Mouse (Mus musculus): ENCODE data around the gene Adam1a. TPM values are rescaled to one million over a fixed set of nuclear protein-coding genes. Genes with fewer than 3 reads are reported as not detected.
"Not testable (repeated sequence)": the region's sequence is repeated elsewhere in the genome, so short reads cannot be mapped to it uniquely, and the experiment has no call there.

Gene Adam1a
- polyA plus RNA-seq, 1 experiment from 2014 or later, result 3.9 TPM

GRCm38 (mm10) chr5:121519758-121520157 is 25.5 kb downstream of the Adam1a start:
- ATAC-seq (ENCODE audit: low FRiP score); H3K4me1 ChIP-seq (replicated peaks); H3K9ac ChIP-seq; H3K9me3 ChIP-seq; H3K4me2 ChIP-seq; H3K4me3 ChIP-seq; H3K27me3 ChIP-seq; H3K27ac ChIP-seq: not testable (repeated sequence)
- H3K36me3 ChIP-seq, result peaks cover 55% of the 10 kb centered on the region
- WGBS, result 91% methylated on average over 10 of the region's 17 CpGs

GRCm38 (mm10) chr5:121518983-121519382 is 26.3 kb downstream of the Adam1a start:
- H3K36me3 ChIP-seq, result peaks cover 47% of the 10 kb centered on the region
- no peak overlapping the region for H3K4me3 ChIP-seq
- H3K9ac ChIP-seq, result no peak overlapping the region
- 93% methylated on average over 9 of the region's 9 CpGs for WGBS
- no peak for ATAC-seq (ENCODE audit: low FRiP score)
- no peak overlapping the region for H3K4me2 ChIP-seq
- H3K9me3 ChIP-seq, result no peaks in the 10 kb centered on the region
- no peaks in the 10 kb centered on the region for H3K27me3 ChIP-seq
- H3K4me1 ChIP-seq (replicated peaks), result no peaks in the 10 kb centered on the region
- no peak overlapping the region for H3K27ac ChIP-seq

DNA sequence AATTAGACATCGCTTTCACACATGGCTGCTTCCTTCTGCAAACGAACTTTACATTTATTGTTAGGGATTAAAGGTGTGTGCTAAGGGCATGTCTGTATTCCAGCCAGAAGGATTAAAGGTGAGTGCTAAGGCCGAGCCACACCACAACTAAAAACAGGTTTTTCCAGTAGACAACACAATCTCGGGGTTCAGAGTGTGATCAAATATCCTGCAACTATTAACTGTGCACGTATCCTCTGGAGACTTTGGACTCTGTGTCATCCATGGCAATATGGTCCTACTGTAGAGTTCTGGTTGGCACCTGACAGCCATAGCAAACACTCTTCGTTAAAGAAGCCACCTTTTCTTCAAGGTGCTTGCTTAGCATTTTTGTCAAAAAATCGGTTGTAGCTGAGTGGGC is 35.3 kb downstream of the Adam1a start:
- Histone ChIP-seq H3K9ac (no peak overlapping the region), H3K27me3 (no peaks in the 10 kb centered on the region), H3K36me3 (no peaks in the 10 kb centered on the region), H3K27ac (no peak overlapping the region), H3K9me3 (no peaks in the 10 kb centered on the region), H3K4me1 (replicated peaks) (no peaks in the 10 kb centered on the region), H3K4me2 (no peak overlapping the region), H3K4me3 (no peak overlapping the region)
- no peak for ATAC-seq (ENCODE audit: low FRiP score)
- WGBS, result 87% methylated on average over 7 of the region's 7 CpGs

GRCm38 (mm10) chr5:121506846-121507245 is 38.4 kb downstream of the Adam1a start:
- Histone ChIP-seq H3K27me3 (no peaks in the 10 kb centered on the region), H3K36me3 (no peaks in the 10 kb centered on the region), H3K27ac (no peak overlapping the region), H3K4me1 (replicated peaks) (no peaks in the 10 kb centered on the region), H3K9ac (no peak overlapping the region), H3K4me3 (no peak overlapping the region), H3K9me3 (no peaks in the 10 kb centered on the region), H3K4me2 (no peak overlapping the region)
- no peak for ATAC-seq (ENCODE audit: low FRiP score)
- 100% methylated on average over 1 of the region's 1 CpGs for WGBS

- H3K9me3 ChIP-seq, result no peaks in the 10 kb centered on the region
- H3K4me2 ChIP-seq, result no peak within 1 kb of the TSS
- H3K27ac ChIP-seq, result no peak within 1 kb of the TSS
- ATAC-seq (ENCODE audit: low FRiP score), result no peak
- no peak within 1 kb of the TSS for H3K4me3 ChIP-seq
- 87% methylated on average over 3 of the region's 3 CpGs for WGBS
- H3K9ac ChIP-seq, result no peak within 1 kb of the TSS
- no peaks in the 10 kb centered on the region for H3K4me1 ChIP-seq (replicated peaks)
- no peaks in the 10 kb centered on the region for H3K36me3 ChIP-seq
- no peaks in the 10 kb centered on the region for H3K27me3 ChIP-seq
Observed at GRCm38 (mm10) chr5:121503231-121503630, 42.1 kb downstream of the Adam1a start, which contains the start of gene Adam1b. Gene Adam1b, minus strand, starts transcription at chr5:121503435.

GRCm38 (mm10) chr5:121501424-121501996 is 43.8 kb downstream of the Adam1a start:
- not testable (repeated sequence) for H3K4me1 ChIP-seq (replicated peaks); H3K36me3 ChIP-seq; ATAC-seq (ENCODE audit: low FRiP score); H3K9ac ChIP-seq; H3K9me3 ChIP-seq; H3K27me3 ChIP-seq; H3K4me3 ChIP-seq; H3K4me2 ChIP-seq; H3K27ac ChIP-seq
- WGBS, result 79% methylated on average over 11 of the region's 17 CpGs

- Histone ChIP-seq H3K36me3 (no peaks in the 10 kb centered on the region), H3K4me1 (replicated peaks) (no peaks in the 10 kb centered on the region), H3K9me3 (no peaks in the 10 kb centered on the region), H3K4me3 (no peak overlapping the region), H3K27me3 (no peaks in the 10 kb centered on the region), H3K27ac (no peak overlapping the region), H3K9ac (no peak overlapping the region), H3K4me2 (no peak overlapping the region)
- ATAC-seq (ENCODE audit: low FRiP score), result no peak
- 75% methylated on average over 7 of the region's 7 CpGs for WGBS
Observed at GRCm38 (mm10) chr5:121500719-121501118, 44.6 kb downstream of the Adam1a start.

GRCm38 (mm10) chr5:121493305-121493704 is 52.0 kb downstream of the Adam1a start:
- Histone ChIP-seq H3K27ac (no peak overlapping the region), H3K36me3 (no peaks in the 10 kb centered on the region), H3K4me3 (no peak overlapping the region), H3K4me1 (replicated peaks) (no peaks in the 10 kb centered on the region), H3K9ac (no peak overlapping the region), H3K27me3 (no peaks in the 10 kb centered on the region), H3K4me2 (no peak overlapping the region), H3K9me3 (no peaks in the 10 kb centered on the region)
- no peak for ATAC-seq (ENCODE audit: low FRiP score)
- WGBS, result 83% methylated on average over 8 of the region's 8 CpGs

GRCm38 (mm10) chr5:121484801-121485200 is 60.5 kb downstream of the Adam1a start:
- no peak for ATAC-seq (ENCODE audit: low FRiP score)
- Histone ChIP-seq H3K4me3 (no peak overlapping the region), H3K27me3 (no peaks in the 10 kb centered on the region), H3K9me3 (no peaks in the 10 kb centered on the region), H3K27ac (no peak overlapping the region), H3K9ac (no peak overlapping the region), H3K36me3 (no peaks in the 10 kb centered on the region), H3K4me1 (replicated peaks) (no peaks in the 10 kb centered on the region), H3K4me2 (no peak overlapping the region)
- WGBS, result 85% methylated on average over 5 of the region's 5 CpGs

- no peak overlapping the region for H3K4me3 ChIP-seq
- H3K9me3 ChIP-seq, result no peaks in the 10 kb centered on the region
- H3K4me2 ChIP-seq, result no peak overlapping the region
- H3K36me3 ChIP-seq, result no peaks in the 10 kb centered on the region
- H3K27ac ChIP-seq, result no peak overlapping the region
- no peak overlapping the region for H3K9ac ChIP-seq
- H3K27me3 ChIP-seq, result no peaks in the 10 kb centered on the region
- WGBS, result 32% methylated on average over 3 of the region's 3 CpGs
- H3K4me1 ChIP-seq (replicated peaks), result no peaks in the 10 kb centered on the region
- no peak for ATAC-seq (ENCODE audit: low FRiP score)
Observed at GRCm38 (mm10) chr5:121477680-121478079, 67.6 kb downstream of the Adam1a start.

- no peak for ATAC-seq (ENCODE audit: low FRiP score)
- Histone ChIP-seq H3K9me3 (no peaks in the 10 kb centered on the region), H3K27ac (no peak overlapping the region), H3K4me1 (replicated peaks) (no peaks in the 10 kb centered on the region), H3K27me3 (no peaks in the 10 kb centered on the region), H3K4me2 (no peak overlapping the region), H3K36me3 (no peaks in the 10 kb centered on the region), H3K4me3 (no peak overlapping the region), H3K9ac (no peak overlapping the region)
- 88% methylated on average over 1 of the region's 1 CpGs for WGBS
Observed at GRCm38 (mm10) chr5:121476040-121476439, 69.2 kb downstream of the Adam1a start.

GRCm38 (mm10) chr5:121474610-121475009 is 70.7 kb downstream of the Adam1a start:
- H3K4me2 ChIP-seq, result no peak overlapping the region
- no peaks in the 10 kb centered on the region for H3K4me1 ChIP-seq (replicated peaks)
- no peak overlapping the region for H3K9ac ChIP-seq
- no peaks in the 10 kb centered on the region for H3K9me3 ChIP-seq
- H3K27me3 ChIP-seq, result no peaks in the 10 kb centered on the region
- H3K27ac ChIP-seq, result no peak overlapping the region
- no peak for ATAC-seq (ENCODE audit: low FRiP score)
- no peaks in the 10 kb centered on the region for H3K36me3 ChIP-seq
- no peak overlapping the region for H3K4me3 ChIP-seq
- 85% methylated on average over 7 of the region's 7 CpGs for WGBS

DNA sequence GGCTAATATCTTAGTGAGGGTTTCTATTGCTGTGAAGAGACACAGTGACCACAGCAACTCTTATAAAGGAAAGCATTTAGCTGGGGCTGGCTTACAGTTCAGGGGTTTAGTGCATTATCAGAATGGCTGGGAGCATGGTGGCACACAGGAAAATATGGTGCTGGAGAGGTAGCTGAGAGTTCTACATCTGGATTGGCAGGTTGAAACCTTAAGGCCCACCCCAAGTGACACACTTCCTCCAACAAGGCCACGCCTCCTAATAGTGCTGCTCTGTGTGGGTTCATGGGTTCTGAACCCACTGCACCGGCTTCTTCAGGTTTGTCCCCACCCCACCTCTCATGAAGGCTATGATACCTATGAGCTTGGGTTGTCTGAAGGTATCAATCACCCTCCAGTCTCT is 72.9 kb downstream of the Adam1a start:
- H3K27me3 ChIP-seq, result no peaks in the 10 kb centered on the region
- no peak overlapping the region for H3K27ac ChIP-seq
- H3K9ac ChIP-seq, result no peak overlapping the region
- H3K4me3 ChIP-seq, result no peak overlapping the region
- no peak overlapping the region for H3K4me2 ChIP-seq
- no peaks in the 10 kb centered on the region for H3K36me3 ChIP-seq
- ATAC-seq (ENCODE audit: low FRiP score), result no peak
- no peaks in the 10 kb centered on the region for H3K4me1 ChIP-seq (replicated peaks)
- no peaks in the 10 kb centered on the region for H3K9me3 ChIP-seq
- 86% methylated on average over 2 of the region's 2 CpGs for WGBS

Data from hindbrain, embryonic 13.5 days (tissue).